Mouse (Mus musculus): ENCODE data around the gene Ears2. TPM values are rescaled to one million over a fixed set of nuclear protein-coding genes. Genes with fewer than 3 reads are reported as not detected.

Gene Ears2
- polyA plus RNA-seq, 1 experiment, result 5.9 TPM

DNA sequence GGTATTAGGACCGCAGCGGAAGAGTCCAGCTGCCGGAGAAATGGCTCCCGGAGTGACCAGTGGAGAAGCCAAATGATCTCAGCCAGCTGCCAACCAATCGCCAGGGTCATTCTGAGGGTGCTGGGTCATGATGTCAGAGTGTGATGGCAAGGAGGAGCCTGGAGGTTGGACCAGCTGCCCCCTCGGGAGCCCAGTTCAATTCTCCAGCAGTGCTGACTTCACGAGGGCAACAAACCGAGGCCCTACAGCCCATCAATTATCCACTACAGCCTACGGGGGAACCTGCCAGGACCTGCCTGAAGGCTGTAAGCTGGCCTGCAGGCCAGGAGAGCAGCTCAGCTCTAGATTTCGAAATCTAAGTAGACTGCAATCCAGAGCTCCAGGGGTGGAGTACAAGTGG, 51.3 kb downstream of the Ears2 start:
- Histone ChIP-seq H3K27me3 (ENCODE audit: control insufficient read depth, insufficient read depth, low read length) (no peaks in the 10 kb centered on the region), H3K27ac (ENCODE audit: control insufficient read depth, insufficient read depth, low read depth, low read length) (no peak overlapping the region), H3K36me3 (ENCODE audit: control insufficient read depth, insufficient read depth, low read length) (no peaks in the 10 kb centered on the region), H3K4me3 (ENCODE audit: control insufficient read depth, low read depth, low read length) (no peak overlapping the region), H3K4me1 (ENCODE audit: control insufficient read depth, insufficient read depth, low read length) (peaks cover 1% of the 10 kb centered on the region; the same call in 1 of the 2 replicates)
- TF ChIP-seq POLR2A (IDR thresholded peaks at IDR 0.05; ENCODE audit: control insufficient read depth, low read depth, low read length), result no peak
- TF ChIP-seq CTCF (IDR thresholded peaks at IDR 0.05; ENCODE audit: control insufficient read depth, insufficient read depth, insufficient replicate concordance, low read depth, low read length), result no peak

DNA sequence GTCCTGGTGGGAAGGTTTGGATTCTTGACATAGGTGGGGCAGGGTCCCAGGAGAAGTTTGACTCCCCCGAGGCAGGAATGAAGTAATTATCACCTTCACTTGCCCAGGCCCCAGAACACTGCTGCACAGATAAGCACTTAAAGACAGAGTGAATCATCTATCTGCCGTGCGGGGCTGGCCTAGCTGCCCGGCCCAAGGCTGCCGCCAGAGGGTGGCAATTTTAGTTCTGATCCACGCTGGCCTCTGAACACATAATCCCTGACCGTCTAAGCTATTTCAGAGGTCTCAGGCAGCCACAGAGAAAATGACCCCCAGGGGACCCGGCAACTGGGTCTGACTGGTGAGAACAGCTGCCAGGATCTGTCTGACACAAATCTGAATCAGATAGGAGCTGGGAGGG, 52.0 kb downstream of the Ears2 start:
- TF ChIP-seq POLR2A (IDR thresholded peaks at IDR 0.05; ENCODE audit: control insufficient read depth, low read depth, low read length) (no peak), CTCF (IDR thresholded peaks at IDR 0.05; ENCODE audit: control insufficient read depth, insufficient read depth, insufficient replicate concordance, low read depth, low read length) (no peak)
- Histone ChIP-seq H3K4me1 (ENCODE audit: control insufficient read depth, insufficient read depth, low read length) (no peaks in the 10 kb centered on the region; the same call in 1 of the 2 replicates), H3K4me3 (ENCODE audit: control insufficient read depth, low read depth, low read length) (no peak overlapping the region), H3K36me3 (ENCODE audit: control insufficient read depth, insufficient read depth, low read length) (no peaks in the 10 kb centered on the region), H3K27ac (ENCODE audit: control insufficient read depth, insufficient read depth, low read depth, low read length) (no peak overlapping the region), H3K27me3 (ENCODE audit: control insufficient read depth, insufficient read depth, low read length) (no peaks in the 10 kb centered on the region)

DNA sequence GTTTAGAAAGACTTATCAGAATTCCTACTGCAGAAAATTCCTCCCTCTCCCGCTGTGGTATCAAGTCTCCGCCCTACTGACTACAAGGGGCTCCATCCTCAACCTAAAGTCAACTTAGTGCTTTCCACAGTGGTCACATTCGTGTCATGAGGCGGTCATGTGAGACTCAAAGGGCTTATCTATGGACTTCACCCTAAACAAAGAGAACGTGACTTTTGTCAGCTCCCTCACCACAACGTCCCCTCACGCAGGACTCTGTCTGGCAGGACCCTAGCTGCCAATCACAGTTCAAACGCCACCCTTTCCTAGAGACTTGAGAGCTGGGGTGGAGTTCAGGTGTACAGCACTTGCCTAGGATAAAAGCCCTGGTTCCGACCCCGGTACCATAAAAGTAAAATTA, 54.1 kb downstream of the Ears2 start:
- TF ChIP-seq CTCF (IDR thresholded peaks at IDR 0.05; ENCODE audit: control insufficient read depth, insufficient read depth, insufficient replicate concordance, low read depth, low read length) (no peak), POLR2A (IDR thresholded peaks at IDR 0.05; ENCODE audit: control insufficient read depth, low read depth, low read length) (no peak)
- Histone ChIP-seq H3K27ac (ENCODE audit: control insufficient read depth, insufficient read depth, low read depth, low read length) (no peak overlapping the region), H3K27me3 (ENCODE audit: control insufficient read depth, insufficient read depth, low read length) (no peaks in the 10 kb centered on the region), H3K36me3 (ENCODE audit: control insufficient read depth, insufficient read depth, low read length) (no peaks in the 10 kb centered on the region), H3K4me3 (ENCODE audit: control insufficient read depth, low read depth, low read length) (no peak overlapping the region), H3K4me1 (ENCODE audit: control insufficient read depth, insufficient read depth, low read length) (no peaks in the 10 kb centered on the region; the same call in 1 of the 2 replicates)

DNA sequence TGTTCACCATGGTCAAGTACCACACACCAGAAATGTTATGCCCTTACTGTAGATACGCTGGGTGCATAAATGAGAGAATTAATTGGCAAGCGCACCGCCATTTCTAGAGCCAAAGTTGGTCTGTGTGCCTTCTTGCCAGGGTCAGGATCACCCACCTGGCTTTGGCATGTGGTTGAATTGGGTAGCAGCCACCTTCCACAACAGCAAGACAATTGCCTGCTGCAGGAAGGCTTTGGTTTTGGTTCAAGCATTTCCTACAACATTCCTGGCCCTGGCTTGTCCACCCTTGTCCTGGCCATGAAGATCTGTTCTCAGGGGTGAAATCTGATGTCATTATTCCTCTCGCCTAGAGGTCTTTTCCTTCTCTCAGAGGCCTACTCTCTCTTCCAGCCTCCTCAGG, 54.7 kb downstream of the Ears2 start:
- Histone ChIP-seq H3K27me3 (ENCODE audit: control insufficient read depth, insufficient read depth, low read length) (no peaks in the 10 kb centered on the region), H3K4me3 (ENCODE audit: control insufficient read depth, low read depth, low read length) (no peak overlapping the region), H3K4me1 (ENCODE audit: control insufficient read depth, insufficient read depth, low read length) (no peaks in the 10 kb centered on the region; the same call in 1 of the 2 replicates), H3K27ac (ENCODE audit: control insufficient read depth, insufficient read depth, low read depth, low read length) (no peak overlapping the region), H3K36me3 (ENCODE audit: control insufficient read depth, insufficient read depth, low read length) (no peaks in the 10 kb centered on the region)
- TF ChIP-seq CTCF (IDR thresholded peaks at IDR 0.05; ENCODE audit: control insufficient read depth, insufficient read depth, insufficient replicate concordance, low read depth, low read length) (no peak), POLR2A (IDR thresholded peaks at IDR 0.05; ENCODE audit: control insufficient read depth, low read depth, low read length) (no peak)

DNA sequence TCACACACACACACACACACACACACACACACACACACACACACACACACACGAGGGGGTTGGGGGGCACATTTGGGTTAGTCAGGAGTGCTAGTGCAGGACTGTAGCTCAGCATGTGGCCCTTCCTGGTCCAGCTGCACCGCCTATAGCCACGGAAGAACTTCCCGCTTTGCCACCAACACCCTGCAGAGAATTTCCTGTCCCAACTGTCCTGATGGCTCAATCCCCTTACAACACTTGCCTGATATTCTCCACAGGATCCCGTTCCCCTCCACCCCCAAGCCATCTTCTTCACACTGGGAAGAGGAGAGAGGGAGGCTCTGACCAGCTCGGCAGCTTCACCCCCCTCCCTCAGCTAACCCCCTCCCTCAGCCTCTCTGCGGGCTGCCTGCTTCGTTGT, 66.7 kb downstream of the Ears2 start:
- Histone ChIP-seq H3K36me3 (ENCODE audit: control insufficient read depth, insufficient read depth, low read length) (no peaks in the 10 kb centered on the region), H3K4me1 (ENCODE audit: control insufficient read depth, insufficient read depth, low read length) (no peaks in the 10 kb centered on the region), H3K4me3 (ENCODE audit: control insufficient read depth, low read depth, low read length) (no peak overlapping the region), H3K27me3 (ENCODE audit: control insufficient read depth, insufficient read depth, low read length) (no peaks in the 10 kb centered on the region), H3K27ac (ENCODE audit: control insufficient read depth, insufficient read depth, low read depth, low read length) (no peak overlapping the region)
- TF ChIP-seq POLR2A (IDR thresholded peaks at IDR 0.05; ENCODE audit: control insufficient read depth, low read depth, low read length) (no peak), CTCF (IDR thresholded peaks at IDR 0.05; ENCODE audit: control insufficient read depth, insufficient read depth, insufficient replicate concordance, low read depth, low read length) (no peak)

DNA sequence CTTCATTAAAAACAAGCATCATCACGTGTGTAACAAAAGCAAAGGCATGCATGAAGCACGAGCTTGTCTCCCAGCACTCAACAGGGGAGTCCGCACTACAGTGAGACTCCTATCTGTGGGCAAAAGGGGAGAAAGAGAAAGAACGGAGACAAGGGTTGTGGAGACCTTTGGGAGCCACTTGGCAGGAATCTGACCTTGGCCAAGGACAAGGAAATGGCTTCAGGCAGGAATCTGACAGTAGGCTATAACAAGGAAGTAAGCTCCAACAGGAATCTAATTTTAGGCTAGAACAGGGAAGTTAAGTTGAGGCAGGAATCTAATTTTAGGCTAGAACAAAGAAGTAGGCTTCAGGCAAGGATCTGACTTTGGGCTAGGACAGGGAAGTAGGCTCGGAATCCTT, 71.1 kb downstream of the Ears2 start:
- H3K4me3 ChIP-seq (ENCODE audit: control insufficient read depth, low read depth, low read length), result no peak overlapping the region
- no peaks in the 10 kb centered on the region for H3K27me3 ChIP-seq (ENCODE audit: control insufficient read depth, insufficient read depth, low read length)
- H3K36me3 ChIP-seq (ENCODE audit: control insufficient read depth, insufficient read depth, low read length), result no peaks in the 10 kb centered on the region
- no peak overlapping the region for H3K27ac ChIP-seq (ENCODE audit: control insufficient read depth, insufficient read depth, low read depth, low read length)
- no peaks in the 10 kb centered on the region for H3K4me1 ChIP-seq (ENCODE audit: control insufficient read depth, insufficient read depth, low read length)
- no peak for TF ChIP-seq POLR2A (IDR thresholded peaks at IDR 0.05; ENCODE audit: control insufficient read depth, low read depth, low read length)
- TF ChIP-seq CTCF (IDR thresholded peaks at IDR 0.05; ENCODE audit: control insufficient read depth, insufficient read depth, insufficient replicate concordance, low read depth, low read length), result no peak

Other genes starting within 250 kb of the Ears2 start
- 0.23 and 0.44 TPM in 2 replicates for gene Scnn1b, start 202.2 kb downstream of the Ears2 start, polyA plus RNA-seq (2012; rRNA removed)
- gene Cog7, start 85.6 kb downstream of the Ears2 start, polyA plus RNA-seq (2012; rRNA removed), result 37.9 and 45.1 TPM in 2 replicates
- 4.8 and 7.9 TPM in 2 replicates for gene Gga2, start 46.0 kb downstream of the Ears2 start, polyA plus RNA-seq (2012; rRNA removed)
- 11.4 and 12.6 TPM in 2 replicates for gene Ubfd1, start 88 bp downstream of the Ears2 start, polyA plus RNA-seq (2012; rRNA removed)
- gene Ndufab1, start 34.6 kb upstream of the Ears2 start, polyA plus RNA-seq (2012; rRNA removed), result 55.4 and 101 TPM in 2 replicates
- gene Palb2, start 65.7 kb upstream of the Ears2 start, polyA plus RNA-seq (2012; rRNA removed), result 3.5 and 4.8 TPM in 2 replicates
- gene Dctn5, start 65.8 kb upstream of the Ears2 start, polyA plus RNA-seq (2012; rRNA removed), result 32.1 and 33.0 TPM in 2 replicates
- gene Plk1, start 92.2 kb upstream of the Ears2 start, polyA plus RNA-seq (2012; rRNA removed), result 52.8 and 62.3 TPM in 2 replicates
- 0.17 and 0.19 TPM in 2 replicates for gene Ern2, start 118.9 kb upstream of the Ears2 start, polyA plus RNA-seq (2012; rRNA removed)
- 9.2 and 13.4 TPM in 2 replicates for gene Chp2, start 152.2 kb upstream of the Ears2 start, polyA plus RNA-seq (2012; rRNA removed)
- 3.4 and 4.2 TPM in 2 replicates for gene Prkcb, start 221.5 kb upstream of the Ears2 start, polyA plus RNA-seq (2012; rRNA removed)